Mouse (Mus musculus) spleen, postnatal 4 days (tissue): ENCODE data around the gene Vps45.
"Not testable (repeated sequence)": the region's sequence is repeated elsewhere in the genome, so short reads cannot be mapped to it uniquely, and the experiment has no call there.

Source experiments
- DNase-seq, 2 experiments: peaks; one replicate each; pipeline ENCODE4 v3.0.0; 2022; ENCODE audit warnings: low spot score in 2 of 2

Vps45 gene

GRCm38 (mm10) chr3:96078711-96079110 lies 20.4 kb upstream of the Vps45 start:
- DNase-seq: no peak

- no peak for DNase-seq
These were observed 19.8 kb upstream of the Vps45 start for GRCm38 (mm10) chr3:96078066-96078465.

GRCm38 (mm10) chr3:96072921-96073486 lies 14.7 kb upstream of the Vps45 start:
- DNase-seq: peak in 1 of 2 experiments; percentile 52

GRCm38 (mm10) chr3:96070241-96070640 lies 12.0 kb upstream of the Vps45 start:
- no peak for DNase-seq

GRCm38 (mm10) chr3:96069542-96069941 lies 11.3 kb upstream of the Vps45 start:
- DNase-seq: no peak

GRCm38 (mm10) chr3:96069046-96069445 lies 10.8 kb upstream of the Vps45 start:
- no peak for DNase-seq

GRCm38 (mm10) chr3:96066741-96067140 lies 8.5 kb upstream of the Vps45 start:
- DNase-seq: no peak

- peak in 1 of 2 experiments; percentile 27 for DNase-seq
These were observed 7.6 kb upstream of the Vps45 start for GRCm38 (mm10) chr3:96065754-96066375.

- DNase-seq: no peak
These were observed 6.9 kb upstream of the Vps45 start for GRCm38 (mm10) chr3:96065147-96065546.

- DNase-seq: no peak
These were observed 6.0 kb upstream of the Vps45 start for GRCm38 (mm10) chr3:96064217-96064616.

GRCm38 (mm10) chr3:96063299-96063698 lies 5.0 kb upstream of the Vps45 start:
- no peak for DNase-seq

- no peak for DNase-seq
These were observed 1.9 kb upstream of the Vps45 start for GRCm38 (mm10) chr3:96060146-96060545.

- DNase-seq: peak; percentile 83 to 92
These were observed 490 bp downstream of the Vps45 start for GRCm38 (mm10) chr3:96057747-96058204.

GRCm38 (mm10) chr3:96056031-96056430 lies 2.2 kb downstream of the Vps45 start:
- no peak for DNase-seq

GRCm38 (mm10) chr3:96055294-96055693 lies 3.0 kb downstream of the Vps45 start:
- peak in 1 of 2 experiments; percentile 50 for DNase-seq

GRCm38 (mm10) chr3:96051839-96052238 lies 6.4 kb downstream of the Vps45 start:
- no peak for DNase-seq

- DNase-seq: no peak
These were observed 7.1 kb downstream of the Vps45 start for GRCm38 (mm10) chr3:96051186-96051585.

- no peak for DNase-seq
These were observed 7.5 kb downstream of the Vps45 start for GRCm38 (mm10) chr3:96050779-96051178.

GRCm38 (mm10) chr3:96044559-96044958 lies 13.7 kb downstream of the Vps45 start:
- not testable (repeated sequence) for DNase-seq

- no peak for DNase-seq
These were observed 15.2 kb downstream of the Vps45 start for GRCm38 (mm10) chr3:96043104-96043503.

GRCm38 (mm10) chr3:96041079-96041478 lies 17.2 kb downstream of the Vps45 start:
- DNase-seq: no peak

- DNase-seq: no peak
These were observed 17.6 kb downstream of the Vps45 start for GRCm38 (mm10) chr3:96040663-96041006.

- no peak for DNase-seq
These were observed 18.2 kb downstream of the Vps45 start for GRCm38 (mm10) chr3:96039857-96040662.
